Mouse (Mus musculus) C2C12 (cell line): ENCODE measurements around the gene Tenm4. TPM values are rescaled to one million over a fixed set of nuclear protein-coding genes. Genes with fewer than 3 reads are reported as not detected.

ENCODE experiments used
- H3K27me3 ChIP-seq: one replicate; pipeline ENCODE4 v1.6.1; 2011; ENCODE audit not compliant: control insufficient read depth, insufficient read depth, insufficient read length
- H3K36me3 ChIP-seq: one replicate; pipeline ENCODE4 v1.6.1; 2011; ENCODE audit not compliant: control insufficient read depth, insufficient read depth
- H3K4me3 ChIP-seq: one replicate; pipeline ENCODE4 v1.5.1; 2011; ENCODE audit warnings: mild to moderate bottlenecking, control low read depth; ENCODE audit not compliant: poor library complexity, insufficient read depth, severe bottlenecking
- H3K79me2 ChIP-seq: one replicate; pipeline ENCODE4 v1.6.1; 2011; ENCODE audit not compliant: control insufficient read depth, insufficient read depth
- H3K79me3 ChIP-seq: one replicate; pipeline ENCODE4 v1.6.1; 2011; ENCODE audit warnings: low read depth, control low read depth
- H3ac ChIP-seq: one replicate; pipeline ENCODE3; 2011; ENCODE audit warnings: low read depth; ENCODE audit not compliant: control insufficient read depth, insufficient read length
- CEBPB ChIP-seq: IDR thresholded peaks from one replicate; pipeline ENCODE4 v1.6.1; 2011; ENCODE audit warnings: low read depth, mild to moderate bottlenecking, control low read depth, moderate library complexity
- CTCF ChIP-seq: IDR thresholded peaks from one replicate; pipeline ENCODE4 v1.5.1; 2011; ENCODE audit not compliant: control insufficient read depth, insufficient read depth, insufficient read length
- FOSL1 ChIP-seq: IDR thresholded peaks from one replicate; pipeline ENCODE4 v1.8.0; 2011; ENCODE audit warnings: mild to moderate bottlenecking, low read length; ENCODE audit not compliant: poor library complexity, insufficient read depth, severe bottlenecking
- MAX ChIP-seq: IDR thresholded peaks from one replicate; pipeline ENCODE4 v1.6.1; 2011; ENCODE audit warnings: mild to moderate bottlenecking, control low read depth
- MYOD1 ChIP-seq: IDR thresholded peaks from one replicate; pipeline ENCODE4 v1.6.1; 2011; ENCODE audit warnings: low read depth; ENCODE audit not compliant: control insufficient read depth, insufficient read length
- MYOG ChIP-seq: IDR thresholded peaks from one replicate; pipeline ENCODE4 v1.6.1; 2011; ENCODE audit not compliant: control insufficient read depth, insufficient read length; ENCODE audit errors: extremely low read depth
- USF1 ChIP-seq: IDR thresholded peaks from one replicate; pipeline ENCODE4 v1.6.1; 2011; ENCODE audit warnings: low read depth, mild to moderate bottlenecking, control low read depth, moderate library complexity
- polyA plus RNA-seq: library from polyadenylated mRNA; unstranded; fragments of >200 nt; fragmentation: generic; extraction: Trizol; gene quantifications from one replicate; pipeline ENCODE4 v1.2.1, GENCODE M21; 2012; ENCODE audit warnings: missing spikeins

Gene Tenm4
- polyA plus RNA-seq, 1 experiment: 0.71 TPM

DNA sequence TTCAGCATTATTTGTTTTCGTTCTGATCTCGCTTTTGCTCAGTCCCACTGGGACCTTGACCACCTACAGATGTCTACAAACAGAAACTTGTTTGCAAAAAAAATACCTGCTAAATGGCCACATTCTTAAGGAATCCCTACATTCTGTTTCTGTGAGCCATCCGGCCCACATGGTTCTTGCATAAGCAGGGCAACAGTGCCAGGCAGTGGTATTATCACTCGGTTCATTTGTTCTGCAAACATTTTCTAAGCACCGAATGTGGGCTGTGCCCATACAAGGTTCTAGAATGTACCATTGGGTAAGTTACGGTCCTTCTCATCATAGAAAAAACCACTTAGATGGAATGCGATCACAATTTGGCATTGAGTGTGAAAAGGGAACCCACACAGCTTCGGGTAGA is 274.7 kb downstream of the Tenm4 start:
- no peaks in the 10 kb centered on the region for H3K36me3 ChIP-seq
- TF ChIP-seq CEBPB: no peak
- TF ChIP-seq CTCF: no peak
- no peak for TF ChIP-seq FOSL1
- no peak for TF ChIP-seq USF1
- TF ChIP-seq MAX: no peak
- TF ChIP-seq MYOG: no peak
- H3ac ChIP-seq: no peak overlapping the region
- H3K27me3 ChIP-seq: no peaks in the 10 kb centered on the region
- no peaks in the 10 kb centered on the region for H3K79me3 ChIP-seq
- no peaks in the 10 kb centered on the region for H3K79me2 ChIP-seq
- no peak overlapping the region for H3K4me3 ChIP-seq

DNA sequence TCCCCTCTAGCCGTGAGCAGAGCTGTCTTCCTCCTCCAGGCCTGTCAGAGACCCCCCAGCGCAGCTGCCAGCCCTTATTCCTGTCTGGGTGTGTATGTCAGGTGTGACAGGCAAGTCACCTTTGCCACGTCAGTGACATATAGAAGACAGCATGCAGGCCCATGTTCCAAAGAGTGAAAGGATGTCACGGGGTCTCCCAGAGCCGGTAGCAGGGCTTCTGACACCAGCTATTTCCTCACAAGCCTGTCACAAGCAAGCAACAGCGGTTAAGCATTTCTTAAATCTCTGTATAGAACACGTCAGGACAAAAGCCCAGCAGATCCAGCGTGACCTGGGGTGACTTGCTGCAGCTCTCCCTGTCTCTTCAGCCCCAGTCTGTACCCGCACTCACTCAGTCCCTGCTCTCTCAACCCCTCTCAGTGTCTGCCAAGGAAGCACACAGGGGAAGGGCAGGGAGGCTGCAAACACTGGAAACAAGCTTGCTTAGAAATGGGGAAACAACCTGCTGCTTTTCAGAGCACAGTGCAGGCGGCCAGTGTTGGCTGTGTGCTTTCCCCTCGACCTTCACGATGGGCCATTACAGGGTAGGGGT is 276.9 kb downstream of the Tenm4 start:
- Histone ChIP-seq H3K36me3 (no peaks in the 10 kb centered on the region), H3K27me3 (no peaks in the 10 kb centered on the region), H3K79me2 (no peaks in the 10 kb centered on the region), H3K4me3 (no peak overlapping the region), H3K79me3 (no peaks in the 10 kb centered on the region), H3ac (no peak overlapping the region)
- TF ChIP-seq MAX: no peak
- TF ChIP-seq MYOD1: no peak
- no peak for TF ChIP-seq MYOG
- no peak for TF ChIP-seq CEBPB
- no peak for TF ChIP-seq USF1
- TF ChIP-seq FOSL1: no peak
- no peak for TF ChIP-seq CTCF

GRCm38 (mm10) chr7:96455957-96456356 is 284.9 kb downstream of the Tenm4 start:
- TF ChIP-seq MAX: no peak
- TF ChIP-seq MYOD1: no peak
- no peak for TF ChIP-seq USF1
- TF ChIP-seq MYOG: no peak
- TF ChIP-seq FOSL1: no peak
- TF ChIP-seq CEBPB: no peak
- no peak for TF ChIP-seq CTCF
- H3K79me2 ChIP-seq: no peaks in the 10 kb centered on the region

DNA sequence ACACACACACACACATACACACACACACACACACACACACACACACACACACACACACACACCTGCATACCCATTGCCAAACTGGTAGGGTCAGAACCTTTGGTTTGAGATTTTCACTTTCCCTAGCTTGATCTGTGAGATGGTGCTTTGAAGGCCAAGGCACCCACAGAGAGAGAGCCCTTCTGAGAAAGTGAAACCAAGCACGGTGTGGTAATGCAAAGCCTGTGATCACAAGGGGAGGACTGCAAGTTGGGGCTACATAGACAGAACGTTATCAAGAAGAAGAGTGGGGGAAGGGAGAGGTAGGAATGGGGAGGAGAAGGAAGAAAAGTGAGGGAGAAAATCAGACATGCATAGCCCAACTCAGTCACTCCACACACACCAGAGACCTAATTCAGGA is 285.6 kb downstream of the Tenm4 start:
- no peak overlapping the region for H3ac ChIP-seq
- TF ChIP-seq MYOD1 (no peak), MAX (no peak), FOSL1 (no peak), CEBPB (no peak), CTCF (no peak)
- no peaks in the 10 kb centered on the region for H3K79me2 ChIP-seq
- no peaks in the 10 kb centered on the region for H3K36me3 ChIP-seq
- no peak overlapping the region for H3K4me3 ChIP-seq
- H3K27me3 ChIP-seq: no peaks in the 10 kb centered on the region
- H3K79me3 ChIP-seq: no peaks in the 10 kb centered on the region

More at GRCm38 (mm10) chr7:96455957-96456356, 284.9 kb downstream of the Tenm4 start:
- Histone ChIP-seq H3K36me3 (no peaks in the 10 kb centered on the region), H3ac (no peak overlapping the region), H3K27me3 (no peaks in the 10 kb centered on the region), H3K4me3 (no peak overlapping the region), H3K79me3 (no peaks in the 10 kb centered on the region)

DNA sequence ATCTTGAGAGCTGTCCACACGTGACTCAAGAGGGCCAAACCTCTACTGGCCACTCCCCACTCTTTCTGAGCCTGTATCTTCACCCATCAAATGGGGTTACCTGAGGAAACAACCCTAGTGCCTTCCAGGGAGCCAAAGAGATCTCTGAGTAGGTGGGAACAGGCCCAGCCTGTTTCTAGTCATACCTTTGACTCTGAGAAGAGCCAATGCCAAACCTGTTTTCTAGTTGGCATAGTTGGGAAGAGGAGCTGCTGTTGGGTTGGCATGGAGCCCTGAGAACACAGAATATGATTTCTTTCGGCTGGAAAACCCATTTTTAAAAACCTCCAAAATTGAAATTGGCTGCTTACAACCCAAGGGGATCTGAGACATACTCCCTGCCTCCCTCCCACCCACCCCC is 286.8 kb downstream of the Tenm4 start:
- Histone ChIP-seq H3K79me3 (no peaks in the 10 kb centered on the region), H3K79me2 (no peaks in the 10 kb centered on the region), H3K36me3 (no peaks in the 10 kb centered on the region), H3K27me3 (no peaks in the 10 kb centered on the region), H3K4me3 (no peak overlapping the region), H3ac (no peak overlapping the region)
- TF ChIP-seq MYOG (no peak), MAX (no peak), MYOD1 (no peak), CTCF (no peak), CEBPB (no peak), USF1 (no peak), FOSL1 (no peak)

- no peak for TF ChIP-seq MAX
- TF ChIP-seq USF1: no peak
- TF ChIP-seq CTCF: no peak
- no peak for TF ChIP-seq FOSL1
- TF ChIP-seq MYOD1: no peak
- TF ChIP-seq CEBPB: no peak
- TF ChIP-seq MYOG: no peak
- no peak overlapping the region for H3ac ChIP-seq
- no peaks in the 10 kb centered on the region for H3K27me3 ChIP-seq
- H3K4me3 ChIP-seq: no peak overlapping the region
- no peaks in the 10 kb centered on the region for H3K79me3 ChIP-seq
- H3K79me2 ChIP-seq: no peaks in the 10 kb centered on the region
- H3K36me3 ChIP-seq: no peaks in the 10 kb centered on the region
Observed at GRCm38 (mm10) chr7:96458992-96459391, 287.9 kb downstream of the Tenm4 start.
